Mouse (Mus musculus): ENCODE data around the gene Endod1. TPM values are rescaled to one million over a fixed set of nuclear protein-coding genes. Genes with fewer than 3 reads are reported as not detected.

Endod1 gene
- polyA plus RNA-seq, 1 experiment from 2014 or later, result 4.2 TPM

GRCm38 (mm10) chr9:14378151-14378550, 3.2 kb downstream of the Endod1 start:
- H3K9ac ChIP-seq, result no peak overlapping the region
- 86% methylated on average over 2 of the region's 2 CpGs for WGBS
- no peak overlapping the region for H3K27ac ChIP-seq
- H3K27me3 ChIP-seq, result peaks cover 13% of the 10 kb centered on the region; the same call in 1 of the 2 replicates
- H3K9me3 ChIP-seq (replicated peaks), result no peaks in the 10 kb centered on the region
- no peaks in the 10 kb centered on the region for H3K36me3 ChIP-seq (ENCODE audit: poor library complexity, severe bottlenecking)
- H3K4me3 ChIP-seq, result no peak overlapping the region
- no peak for ATAC-seq
- peaks cover 15% of the 10 kb centered on the region for H3K4me1 ChIP-seq
- H3K4me2 ChIP-seq, result no peak overlapping the region

- Histone ChIP-seq H3K4me3 (no peak overlapping the region), H3K36me3 (ENCODE audit: poor library complexity, severe bottlenecking) (no peaks in the 10 kb centered on the region), H3K9ac (no peak overlapping the region), H3K4me1 (peaks cover 9% of the 10 kb centered on the region; the same call in 1 of the 2 replicates), H3K9me3 (replicated peaks) (no peaks in the 10 kb centered on the region), H3K27ac (no peak overlapping the region), H3K27me3 (peaks cover 13% of the 10 kb centered on the region; the same call in 1 of the 2 replicates), H3K4me2 (no peak overlapping the region)
- no peak for ATAC-seq
- WGBS, result 87% methylated on average over 4 of the region's 4 CpGs
These were observed 5.2 kb downstream of the Endod1 start for GRCm38 (mm10) chr9:14376149-14376548.

GRCm38 (mm10) chr9:14372440-14372839, 8.9 kb downstream of the Endod1 start:
- Histone ChIP-seq H3K4me3 (no peak overlapping the region), H3K9me3 (replicated peaks) (no peaks in the 10 kb centered on the region), H3K27me3 (no peaks in the 10 kb centered on the region), H3K9ac (no peak overlapping the region), H3K4me2 (no peak overlapping the region), H3K27ac (no peak overlapping the region), H3K36me3 (ENCODE audit: poor library complexity, severe bottlenecking) (no peaks in the 10 kb centered on the region), H3K4me1 (no peaks in the 10 kb centered on the region)
- ATAC-seq, result no peak

- H3K36me3 ChIP-seq (ENCODE audit: poor library complexity, severe bottlenecking), result no peaks in the 10 kb centered on the region
- H3K4me2 ChIP-seq, result no peak overlapping the region
- H3K9ac ChIP-seq, result no peak overlapping the region
- no peak overlapping the region for H3K4me3 ChIP-seq
- no peak overlapping the region for H3K27ac ChIP-seq
- no peak for ATAC-seq
- H3K9me3 ChIP-seq (replicated peaks), result no peaks in the 10 kb centered on the region
- no peaks in the 10 kb centered on the region for H3K27me3 ChIP-seq
- no peaks in the 10 kb centered on the region for H3K4me1 ChIP-seq
These were observed 12.0 kb downstream of the Endod1 start for GRCm38 (mm10) chr9:14369271-14369670.

- H3K36me3 ChIP-seq (ENCODE audit: poor library complexity, severe bottlenecking), result no peaks in the 10 kb centered on the region
- ATAC-seq, result no peak
- no peak overlapping the region for H3K4me2 ChIP-seq
- no peak overlapping the region for H3K27ac ChIP-seq
- WGBS, result 96% methylated on average over 4 of the region's 4 CpGs
- no peak overlapping the region for H3K9ac ChIP-seq
- no peaks in the 10 kb centered on the region for H3K9me3 ChIP-seq (replicated peaks)
- H3K4me3 ChIP-seq, result no peak overlapping the region
- H3K27me3 ChIP-seq, result no peaks in the 10 kb centered on the region
- no peaks in the 10 kb centered on the region for H3K4me1 ChIP-seq
These were observed 13.5 kb downstream of the Endod1 start for GRCm38 (mm10) chr9:14367850-14368249.

- H3K27me3 ChIP-seq, result no peaks in the 10 kb centered on the region
- H3K4me1 ChIP-seq, result no peaks in the 10 kb centered on the region
- ATAC-seq, result no peak
- WGBS, result 67% methylated on average over 4 of the region's 4 CpGs
- no peak overlapping the region for H3K27ac ChIP-seq
- H3K4me3 ChIP-seq, result no peak overlapping the region
- no peak overlapping the region for H3K4me2 ChIP-seq
- no peak overlapping the region for H3K9ac ChIP-seq
- no peaks in the 10 kb centered on the region for H3K9me3 ChIP-seq (replicated peaks)
- H3K36me3 ChIP-seq (ENCODE audit: poor library complexity, severe bottlenecking), result no peaks in the 10 kb centered on the region
These were observed 15.7 kb downstream of the Endod1 start for GRCm38 (mm10) chr9:14365481-14366125.

- Histone ChIP-seq H3K27me3 (no peaks in the 10 kb centered on the region), H3K9me3 (replicated peaks) (no peaks in the 10 kb centered on the region), H3K4me1 (no peaks in the 10 kb centered on the region), H3K9ac (no peak overlapping the region), H3K36me3 (ENCODE audit: poor library complexity, severe bottlenecking) (no peaks in the 10 kb centered on the region), H3K4me3 (no peak overlapping the region), H3K27ac (no peak overlapping the region), H3K4me2 (no peak overlapping the region)
- no peak for ATAC-seq
- WGBS, result 94% methylated on average over 9 of the region's 9 CpGs
These were observed 16.6 kb downstream of the Endod1 start for GRCm38 (mm10) chr9:14364719-14365118.

- Histone ChIP-seq H3K27ac (no peak overlapping the region), H3K27me3 (no peaks in the 10 kb centered on the region), H3K36me3 (ENCODE audit: poor library complexity, severe bottlenecking) (no peaks in the 10 kb centered on the region), H3K9ac (no peak overlapping the region), H3K4me2 (no peak overlapping the region), H3K4me3 (no peak overlapping the region), H3K4me1 (no peaks in the 10 kb centered on the region), H3K9me3 (replicated peaks) (no peaks in the 10 kb centered on the region)
- WGBS, result 86% methylated on average over 6 of the region's 6 CpGs
- ATAC-seq, result no peak
These were observed 17.8 kb downstream of the Endod1 start for GRCm38 (mm10) chr9:14363540-14363939.

- Histone ChIP-seq H3K4me1 (no peaks in the 10 kb centered on the region), H3K4me3 (no peak overlapping the region), H3K36me3 (ENCODE audit: poor library complexity, severe bottlenecking) (no peaks in the 10 kb centered on the region), H3K9ac (no peak overlapping the region), H3K9me3 (replicated peaks) (no peaks in the 10 kb centered on the region), H3K27me3 (no peaks in the 10 kb centered on the region), H3K4me2 (no peak overlapping the region), H3K27ac (no peak overlapping the region)
- 92% methylated on average over 8 of the region's 8 CpGs for WGBS
- no peak for ATAC-seq
These were observed 19.1 kb downstream of the Endod1 start for GRCm38 (mm10) chr9:14362068-14362768.

- Histone ChIP-seq H3K9ac (no peak overlapping the region), H3K9me3 (replicated peaks) (no peaks in the 10 kb centered on the region), H3K27me3 (no peaks in the 10 kb centered on the region), H3K4me1 (peaks cover 5% of the 10 kb centered on the region; the same call in 1 of the 2 replicates), H3K4me2 (no peak overlapping the region), H3K27ac (no peak overlapping the region), H3K4me3 (no peak overlapping the region), H3K36me3 (ENCODE audit: poor library complexity, severe bottlenecking) (no peaks in the 10 kb centered on the region)
- no peak for ATAC-seq
- WGBS, result 82% methylated on average over 4 of the region's 4 CpGs
These were observed 24.3 kb downstream of the Endod1 start for GRCm38 (mm10) chr9:14357033-14357432.

- Histone ChIP-seq H3K27me3 (no peaks in the 10 kb centered on the region), H3K4me1 (peaks cover 5% of the 10 kb centered on the region; the same call in 1 of the 2 replicates), H3K27ac (no peak overlapping the region), H3K9ac (no peak overlapping the region), H3K9me3 (replicated peaks) (no peaks in the 10 kb centered on the region), H3K4me2 (no peak overlapping the region), H3K4me3 (no peak overlapping the region), H3K36me3 (ENCODE audit: poor library complexity, severe bottlenecking) (no peaks in the 10 kb centered on the region)
- ATAC-seq, result no peak
- 56% methylated on average over 6 of the region's 6 CpGs for WGBS
These were observed 26.5 kb downstream of the Endod1 start for GRCm38 (mm10) chr9:14354852-14355251.

GRCm38 (mm10) chr9:14352337-14352736, 29.0 kb downstream of the Endod1 start:
- H3K27ac ChIP-seq, result no peak overlapping the region
- no peak overlapping the region for H3K4me3 ChIP-seq
- no peak for ATAC-seq
- no peaks in the 10 kb centered on the region for H3K9me3 ChIP-seq (replicated peaks)
- H3K27me3 ChIP-seq, result no peaks in the 10 kb centered on the region
- peaks cover 5% of the 10 kb centered on the region; the same call in 1 of the 2 replicates for H3K4me1 ChIP-seq
- 84% methylated on average over 1 of the region's 1 CpGs for WGBS
- H3K9ac ChIP-seq, result no peak overlapping the region
- H3K4me2 ChIP-seq, result no peak overlapping the region
- H3K36me3 ChIP-seq (ENCODE audit: poor library complexity, severe bottlenecking), result no peaks in the 10 kb centered on the region

Measured in forebrain, embryonic 13.5 days (tissue).